In genomic region chr6:122921451-122921850, GRCm38 (mm10) we compare ENCODE assay signal across 12 mouse cellular contexts. TPM values are rescaled to one million over a fixed set of nuclear protein-coding genes. Genes with fewer than 3 reads are reported as not detected.
DNase-seq lines count a peak whose midpoint lies in the region; ATAC-seq and TF ChIP-seq lines count a peak whose summit lies in the region.
"Had no signal": no experiment of that assay in that cellular context is flagged by ENCODE, and none has a peak within 500 bp of the region (broad histone marks: within the 10 kb centered on the region; RNA-seq: fewer than 3 reads in every experiment).

Gene Clec4a1 (plus strand): TSS chr6:122921848.

- no peaks in the 10 kb centered on the region for H3K36me3 ChIP-seq in heart, embryonic 11.5 days (ENCODE audit: control insufficient read depth, insufficient read depth, low read length)
- no peaks in the 10 kb centered on the region for H3K36me3 ChIP-seq in lung, postnatal 0 days (ENCODE audit: insufficient read depth, low read length)
- H3K36me3 ChIP-seq: lung, embryonic 15.5 days had no signal

- no peaks in the 10 kb centered on the region for H3K9me3 ChIP-seq in heart, embryonic 11.5 days (replicated peaks; ENCODE audit: control insufficient read depth, low read length)
- no peaks in the 10 kb centered on the region for H3K9me3 ChIP-seq in lung, postnatal 0 days (ENCODE audit: low read length)
- H3K9me3 ChIP-seq: lung, embryonic 15.5 days had no signal

- DNase-seq in heart, adult 11 months = peak; percentile 94
- peak; percentile 32 for DNase-seq in lung, postnatal 0 days (ENCODE audit: low spot score)
- no peak for DNase-seq in lung, postnatal 14 days
- DNase-seq in cerebellum, postnatal 10 days = no peak
- no peak for DNase-seq in adrenal gland, adult 8-10 months

- ATAC-seq in heart, embryonic 11.5 days (replicated peaks; ENCODE audit: insufficient number of reproducible peaks, low FRiP score, low TSS enrichment) = no peak
- 0 out of 2 replicates have a peak, but pooled peaks have one; percentile 9 for ATAC-seq in lung, postnatal 0 days
- peak; percentile 97 for ATAC-seq in common myeloid progenitor, adult 5-6 weeks (replicated peaks; ENCODE audit: low read depth, poor library complexity, severe bottlenecking)
- ATAC-seq in neutrophil, adult 5-6 weeks (ENCODE audit: extremely low read depth, insufficient number of reproducible peaks, low FRiP score, poor library complexity, severe bottlenecking) = peak; percentile 87
- ATAC-seq: hindbrain, postnatal 0 days had no signal

- no peak within 1 kb of the TSS for H3K4me2 ChIP-seq in heart, embryonic 11.5 days
- no peak within 1 kb of the TSS for H3K4me2 ChIP-seq in lung, postnatal 0 days (replicated peaks; ENCODE audit: low read depth, low read length)
- H3K4me2 ChIP-seq: lung, embryonic 15.5 days had no signal

- TF ChIP-seq CTCF in lung, postnatal 0 days (IDR thresholded peaks at IDR 0.05) = no peak

- H3K27me3 ChIP-seq in heart, embryonic 11.5 days (ENCODE audit: control insufficient read depth, insufficient read depth, low read length) = no peaks in the 10 kb centered on the region
- H3K27me3 ChIP-seq in lung, postnatal 0 days (replicated peaks; ENCODE audit: insufficient read depth, low read length) = no peaks in the 10 kb centered on the region
- H3K27me3 ChIP-seq: lung, embryonic 15.5 days had no signal

- H3K4me3 ChIP-seq in heart, embryonic 11.5 days (ENCODE audit: low read depth, low read length) = no peak within 1 kb of the TSS
- no peak within 1 kb of the TSS for H3K4me3 ChIP-seq in lung, postnatal 0 days (ENCODE audit: low read depth, low read length)
- H3K4me3 ChIP-seq: lung, embryonic 15.5 days had no signal

- 48% methylated on average over 4 of the region's 4 CpGs for WGBS in heart, embryonic 11.5 days (ENCODE audit: insufficient replicate concordance)
- WGBS in lung, postnatal 0 days = 46% methylated on average over 4 of the region's 4 CpGs

- no peak within 1 kb of the TSS for H3K27ac ChIP-seq in heart, embryonic 11.5 days (ENCODE audit: low read depth, low read length)
- H3K27ac ChIP-seq in lung, postnatal 0 days (ENCODE audit: low read length) = no peak within 1 kb of the TSS
- H3K27ac ChIP-seq: hindbrain, postnatal 0 days; kidney, postnatal 0 days; lung, embryonic 15.5 days had no signal

- H3K4me1 ChIP-seq in heart, embryonic 11.5 days (ENCODE audit: control insufficient read depth, insufficient read depth, low read length) = no peaks in the 10 kb centered on the region
- no peaks in the 10 kb centered on the region for H3K4me1 ChIP-seq in lung, postnatal 0 days (ENCODE audit: insufficient read depth, low read depth, low read length)
- H3K4me1 ChIP-seq: lung, embryonic 15.5 days had no signal

- TF ChIP-seq EP300 in lung, postnatal 0 days (IDR thresholded peaks at IDR 0.05) = no peak

- H3K9ac ChIP-seq in heart, embryonic 11.5 days (ENCODE audit: low read depth, low read length) = no peak within 1 kb of the TSS
- no peak within 1 kb of the TSS for H3K9ac ChIP-seq in lung, postnatal 0 days (replicated peaks; ENCODE audit: low read depth)
- H3K9ac ChIP-seq: lung, embryonic 15.5 days had no signal

RNA-seq across cellular contexts. Expression of gene Clec4a1, which starts in this region (rescaled TPM):
- polyA plus RNA-seq in heart, embryonic 11.5 days (2014; fragmentation: Nextera tagmentation; extraction: Ambion mirVana) = 0.14 and 0.43 TPM in 2 replicates
- 4.6 and 5.1 TPM in 2 replicates for polyA plus RNA-seq in lung, postnatal 0 days (2015; fragmentation: Nextera tagmentation; extraction: Ambion mirVana)
- total RNA-seq in common myeloid progenitor, adult 5-6 weeks (2017) = 0.87 TPM in 1 of 2 replicates, not detected in the other
- 15.6 and 15.8 TPM in 2 replicates for total RNA-seq in neutrophil, adult 5-6 weeks (2017)
- total RNA-seq in adrenal gland, adult 8-10 months (2022) = 1 to 10 TPM; 1.7 to 3.9 (median 3.3) TPM
- polyA plus RNA-seq: C2C12 had no signal

Comparison
In these comparisons a context has a peak if more than half of its experiments do, and no peak if none do; other contexts are left out.
1. DNase-seq: peak in heart, adult 11 months (single experiment) and lung, postnatal 0 days (single experiment); none in lung, postnatal 14 days (single experiment), cerebellum, postnatal 10 days (0 of 2) and adrenal gland, adult 8-10 months (single experiment).
2. Peak in ATAC-seq in common myeloid progenitor, adult 5-6 weeks; RNA of the gene not detected or under 1 TPM.